Mouse (Mus musculus): ENCODE results near the gene Zfp759.

GRCm38 (mm10) chr13:67072786-67073185, 48.7 kb upstream of the Zfp759 start:
- no peak for TF ChIP-seq POLR2A (IDR thresholded peaks at IDR 0.05; ENCODE audit: borderline replicate concordance, control insufficient read depth, low read depth, low read length)
- no peak for TF ChIP-seq CTCF (IDR thresholded peaks at IDR 0.05; ENCODE audit: control insufficient read depth, insufficient read depth, low read length)
